Mouse (Mus musculus) kidney, postnatal 0 days (tissue): Measurements from ENCODE around the gene Fkbp8. TPM values are rescaled to one million over a fixed set of nuclear protein-coding genes. Genes with fewer than 3 reads are reported as not detected.

Experiments
- ATAC-seq: fragments of 200-750 bp; cut with Nextera tagmentation; replicated peaks from 2 replicates; pipeline ENCODE4 v1.8.0; 2017; ENCODE audit warnings: low read depth, moderate number of reproducible peaks, moderate TSS enrichment, moderate library complexity; ENCODE audit not compliant: low FRiP score
- DNase-seq: peaks from one replicate; pipeline ENCODE4 v3.0.0-alpha.2; 2016; ENCODE audit warnings: low spot score
- H3K27ac ChIP-seq: fragments of 300-500 bp; sonication (generic); 2 replicates; pipeline ENCODE4 v1.5.1; 2014; ENCODE audit warnings: mild to moderate bottlenecking
- H3K27me3 ChIP-seq: fragments of 300-500 bp; sonication (generic); 2 replicates; pipeline ENCODE4 v1.6.1; 2014; ENCODE audit warnings: low read length, mixed read lengths; ENCODE audit not compliant: insufficient read depth
- H3K36me3 ChIP-seq: fragments of 300-500 bp; sonication (generic); 2 replicates; pipeline ENCODE4 v1.6.1; 2014; ENCODE audit warnings: low read length, mixed read lengths; ENCODE audit not compliant: insufficient read depth
- H3K4me1 ChIP-seq: fragments of 300-500 bp; sonication (generic); replicated peaks from 2 replicates; pipeline ENCODE4 v1.6.1; 2014; ENCODE audit warnings: antibody characterized with exemption, low read length, mixed read lengths; ENCODE audit not compliant: insufficient read depth
- H3K4me2 ChIP-seq: fragments of 300-500 bp; sonication (generic); 2 replicates; pipeline ENCODE4 v1.6.1; 2014; ENCODE audit warnings: mild to moderate bottlenecking, low read length, moderate library complexity, mixed read lengths
- H3K4me3 ChIP-seq: fragments of 300-500 bp; sonication (generic); replicated peaks from 2 replicates; pipeline ENCODE4 v1.5.1; 2014; ENCODE audit warnings: low read depth, low read length
- H3K9ac ChIP-seq: fragments of 300-500 bp; sonication (generic); 2 replicates; pipeline ENCODE4 v1.6.1; 2014; ENCODE audit warnings: low read depth, low read length
- H3K9me3 ChIP-seq: fragments of 300-500 bp; sonication (generic); replicated peaks from 2 replicates; pipeline ENCODE4 v1.6.1; 2016; ENCODE audit warnings: low read length, inconsistent platforms, mixed read lengths
- CTCF ChIP-seq: IDR thresholded peaks from 2 replicates; pipeline ENCODE4 v1.5.1; 2016; ENCODE audit warnings: antibody characterized with exemption, low read depth, mild to moderate bottlenecking, moderate library complexity
- WGBS: fragments of 180-500 bp; shearing (Covaris S2); extraction: QIAGEN DNeasy Blood & Tissue Kit; methylation state at CpG from one replicate; pipeline ENCODE4 v1.1.7; 2014; 5-methylcytosine and 5-hydroxymethylcytosine counted together
- polyA plus RNA-seq: library from polyadenylated mRNA; unstranded; fragments of >200 nt; fragmentation: Nextera tagmentation; extraction: Ambion mirVana; gene quantifications from 2 replicates; pipeline ENCODE4 v1.2.1, GENCODE M21; 2015

The Fkbp8 gene
- polyA plus RNA-seq, 1 experiment from 2014 or later, result 249 TPM

- Histone ChIP-seq H3K4me1 (peaks cover 32% of the 10 kb centered on the region), H3K4me2 (peak overlapping the region; percentile 61), H3K9ac (no peak overlapping the region), H3K4me3 (peak overlapping the region; percentile 26), H3K36me3 (no peaks in the 10 kb centered on the region), H3K9me3 (no peaks in the 10 kb centered on the region), H3K27ac (no peak overlapping the region), H3K27me3 (peaks cover 74% of the 10 kb centered on the region)
- WGBS, result 4% methylated on average over 14 of the region's 14 CpGs
- ATAC-seq, result no peak
- no peak for DNase-seq
- no peak for TF ChIP-seq CTCF
These were observed 38.5 kb upstream of the Fkbp8 start for GRCm38 (mm10) chr8:70488931-70489470.

- TF ChIP-seq CTCF, result no peak
- DNase-seq, result no peak
- H3K9ac ChIP-seq, result no peak overlapping the region
- no peaks in the 10 kb centered on the region for H3K36me3 ChIP-seq
- H3K27me3 ChIP-seq, result peaks cover 80% of the 10 kb centered on the region
- peak overlapping the region; percentile 26 for H3K4me3 ChIP-seq
- ATAC-seq, result no peak
- H3K9me3 ChIP-seq, result no peaks in the 10 kb centered on the region
- peak overlapping the region; percentile 61 for H3K4me2 ChIP-seq
- peaks cover 32% of the 10 kb centered on the region for H3K4me1 ChIP-seq
- no peak overlapping the region for H3K27ac ChIP-seq
- under 1% methylated on average over 23 of the region's 41 CpGs for WGBS
These were observed 37.9 kb upstream of the Fkbp8 start for GRCm38 (mm10) chr8:70489576-70489975.

GRCm38 (mm10) chr8:70490061-70490879 is 37.3 kb upstream of the Fkbp8 start:
- Histone ChIP-seq H3K9me3 (no peaks in the 10 kb centered on the region), H3K36me3 (no peaks in the 10 kb centered on the region), H3K27ac (no peak overlapping the region), H3K27me3 (peaks cover 87% of the 10 kb centered on the region), H3K4me2 (no peak overlapping the region), H3K4me1 (peaks cover 32% of the 10 kb centered on the region), H3K4me3 (no peak overlapping the region), H3K9ac (no peak overlapping the region)
- 20% methylated on average over 10 of the region's 10 CpGs for WGBS
- ATAC-seq (no peak), DNase-seq (no peak)
- TF ChIP-seq CTCF, result no peak

GRCm38 (mm10) chr8:70490880-70491495 is 36.5 kb upstream of the Fkbp8 start:
- peaks cover 89% of the 10 kb centered on the region for H3K27me3 ChIP-seq
- ATAC-seq, result no peak
- WGBS, result 9% methylated on average over 20 of the region's 20 CpGs
- H3K9ac ChIP-seq, result no peak overlapping the region
- no peak overlapping the region for H3K27ac ChIP-seq
- H3K4me3 ChIP-seq, result no peak overlapping the region
- peaks cover 32% of the 10 kb centered on the region for H3K4me1 ChIP-seq
- no peak for TF ChIP-seq CTCF
- H3K9me3 ChIP-seq, result no peaks in the 10 kb centered on the region
- H3K36me3 ChIP-seq, result no peaks in the 10 kb centered on the region
- H3K4me2 ChIP-seq, result no peak overlapping the region
- DNase-seq, result no peak

GRCm38 (mm10) chr8:70492664-70493640 is 34.6 kb upstream of the Fkbp8 start, which contains the start of gene Crlf1:
Gene Crlf1, plus strand, starts transcription at chr8:70493158.
- Histone ChIP-seq H3K27ac (no peak within 1 kb of the TSS), H3K4me3 (peak within 1 kb of the TSS; percentile 44), H3K4me1 (peaks cover 27% of the 10 kb centered on the region), H3K4me2 (peak within 1 kb of the TSS; percentile 81), H3K9ac (peak within 1 kb of the TSS; percentile 31), H3K9me3 (no peaks in the 10 kb centered on the region), H3K36me3 (no peaks in the 10 kb centered on the region), H3K27me3 (peaks cover 86% of the 10 kb centered on the region)
- TF ChIP-seq CTCF, result no peak
- ATAC-seq (no peak), DNase-seq (no peak)
- 2% methylated on average over 68 of the region's 93 CpGs for WGBS
